Mouse (Mus musculus) embryo, embryonic 9.5 days (tissue): ENCODE measurements at regions not wholly inside any gene's neighbourhood (a gene's known extent, or its start where the extent isn't known, plus 50 kb on each side); places are given as distances from the start of the nearest gene placed in this dataset.

ENCODE experiments used
- DNase-seq: peaks from one replicate; pipeline ENCODE4 v3.0.0-alpha.2; 2017; ENCODE audit errors: extremely low spot score

DNA sequence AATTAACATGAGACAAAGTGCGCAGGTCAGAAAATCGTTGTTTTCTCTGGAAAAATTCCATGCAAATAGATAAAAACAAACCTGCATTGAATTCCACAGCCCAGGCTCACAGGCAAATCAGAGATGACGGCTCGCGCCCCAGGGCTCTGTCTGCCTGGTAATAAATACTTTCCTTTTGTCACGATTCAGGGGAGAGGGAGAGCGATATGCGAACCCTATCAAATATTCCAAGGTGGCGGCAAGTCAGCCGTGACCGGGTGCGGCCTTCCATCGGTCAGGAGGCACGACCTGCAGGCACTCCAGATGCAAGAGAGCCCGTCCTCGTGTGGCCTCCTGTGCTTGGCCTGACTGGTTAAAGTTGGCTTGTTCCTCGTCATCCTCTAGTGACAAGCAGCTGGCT, 94.5 kb upstream of the Gsc start:
- no peak for DNase-seq

DNA sequence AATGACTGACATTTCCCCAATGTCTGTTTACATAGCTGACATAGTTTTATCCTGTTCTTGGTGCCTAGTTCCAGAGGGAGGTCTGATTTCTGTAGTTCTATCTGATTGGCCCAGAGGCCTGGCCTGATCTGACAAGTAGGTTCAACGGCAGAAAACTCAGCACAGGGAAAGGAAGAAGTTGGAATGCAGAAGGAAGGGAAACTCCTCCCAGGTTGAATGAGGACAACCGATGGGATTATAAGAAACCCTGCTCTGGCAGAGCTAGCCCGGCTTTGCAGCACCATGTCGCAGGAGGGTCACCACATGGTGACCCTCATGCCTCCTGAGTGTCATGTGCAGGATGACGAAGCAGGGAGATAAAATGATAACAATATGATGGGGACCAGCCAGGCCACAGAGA, 89.8 kb upstream of the Gsc start:
- DNase-seq = no peak

DNA sequence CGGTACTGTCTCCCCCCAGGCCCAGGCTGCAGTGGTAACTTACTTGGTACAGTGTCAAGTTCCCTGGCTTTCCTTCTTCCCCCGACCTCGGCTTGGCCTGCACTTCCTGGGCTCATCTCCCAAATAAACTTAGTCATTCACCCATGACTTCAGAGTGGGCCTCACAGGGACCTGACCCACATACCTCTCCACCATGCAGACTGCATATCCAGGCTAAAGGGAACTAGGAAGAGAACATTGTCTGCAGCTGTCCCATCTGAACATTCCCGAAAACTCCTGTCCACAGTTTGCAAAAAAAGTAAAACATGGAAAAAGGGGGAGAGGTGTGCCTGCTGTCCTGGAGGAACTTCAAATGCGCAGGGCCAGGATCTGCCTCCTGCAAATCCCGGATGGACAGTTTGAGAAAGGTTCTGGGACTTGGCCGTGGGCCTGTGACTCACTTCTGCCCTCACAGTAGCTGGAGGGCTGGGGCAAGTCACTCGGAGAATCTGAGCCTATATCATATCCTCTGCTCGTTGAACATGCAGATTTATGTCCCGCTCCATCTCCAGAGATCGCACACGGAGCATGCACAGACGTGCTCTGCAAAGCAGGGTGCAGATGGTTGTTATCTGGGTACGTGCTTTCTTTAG, 87.9 kb upstream of the Gsc start:
- DNase-seq = no peak

DNA sequence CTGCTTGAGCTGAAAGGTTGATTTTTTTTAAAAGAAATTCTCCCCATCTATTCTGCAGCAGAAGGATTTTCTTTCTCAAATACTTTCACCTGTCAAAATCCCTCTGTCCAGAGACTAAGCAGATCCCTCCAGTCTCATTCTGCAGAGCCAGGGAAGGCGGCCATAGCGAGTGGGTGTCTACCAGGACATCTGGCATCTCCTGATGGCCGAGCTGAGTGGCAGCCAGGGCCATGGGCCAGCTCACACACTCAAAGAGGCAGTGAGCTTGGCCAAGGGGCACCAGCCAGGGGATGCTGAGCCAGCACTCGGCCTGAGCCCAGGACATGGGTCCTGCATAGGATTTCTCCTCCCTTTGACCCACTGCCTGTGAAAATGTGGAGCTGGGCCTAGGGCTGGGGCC, 84.6 kb upstream of the Gsc start:
- no peak for DNase-seq

DNA sequence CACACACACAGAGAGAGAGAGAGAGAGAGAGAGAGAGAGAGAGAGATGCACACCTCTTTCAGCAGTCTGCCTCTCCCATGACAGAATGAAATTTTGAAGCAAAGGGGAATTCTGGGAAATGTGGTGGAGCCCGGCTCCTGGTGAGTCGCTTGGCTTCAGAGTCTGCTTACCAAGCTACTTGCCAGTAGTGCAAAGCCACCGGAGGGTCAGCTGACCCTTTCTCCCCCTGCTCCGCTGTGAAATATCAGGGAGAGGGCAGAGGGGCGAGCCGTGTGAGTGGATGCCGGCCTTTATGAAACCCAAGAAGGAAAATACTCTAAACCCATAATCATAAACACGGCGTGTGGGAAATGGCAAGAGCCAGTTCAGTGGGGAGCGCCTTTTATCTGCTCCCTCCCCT, 84.2 kb upstream of the Gsc start:
- no peak for DNase-seq

DNA sequence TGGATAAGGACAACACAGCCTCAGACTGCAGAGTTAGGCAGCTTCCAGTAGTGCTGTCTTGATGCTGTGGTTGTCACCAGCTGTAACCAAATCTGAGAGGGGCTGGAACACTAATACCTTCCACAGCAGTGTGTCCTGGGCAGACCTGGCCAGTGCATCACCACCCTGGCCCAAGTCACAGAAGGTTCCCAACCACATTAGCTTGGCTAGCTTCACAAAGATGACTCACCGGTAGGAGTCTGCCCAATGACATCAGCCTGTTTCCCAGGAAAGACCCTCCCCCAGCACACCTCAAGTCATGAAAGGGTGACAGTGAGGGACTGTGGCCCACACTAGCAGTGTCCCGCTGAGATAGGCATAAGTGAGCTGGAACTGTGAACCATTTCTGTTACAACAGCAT, 75.5 kb upstream of the Gsc start:
- DNase-seq = no peak

DNA sequence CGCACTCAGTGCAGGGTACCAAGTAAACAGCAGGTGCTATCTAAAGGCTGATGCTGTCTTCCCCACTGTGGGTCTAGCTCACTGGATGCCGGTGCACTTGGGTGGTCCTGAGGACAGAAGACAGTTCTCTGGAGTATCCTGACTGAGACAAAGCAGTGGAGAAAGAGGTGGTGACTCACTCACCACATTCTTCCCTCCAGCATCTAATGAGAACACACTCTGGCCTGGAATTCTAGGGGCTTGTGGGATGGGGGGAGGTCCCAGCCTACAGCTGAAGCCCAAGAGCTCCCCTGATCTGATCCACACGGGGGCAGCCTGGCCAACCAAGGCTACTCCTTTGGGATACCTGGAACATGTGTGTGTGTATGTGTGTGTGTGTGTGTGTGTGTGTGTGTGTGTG, 74.4 kb upstream of the Gsc start:
- no peak for DNase-seq

DNA sequence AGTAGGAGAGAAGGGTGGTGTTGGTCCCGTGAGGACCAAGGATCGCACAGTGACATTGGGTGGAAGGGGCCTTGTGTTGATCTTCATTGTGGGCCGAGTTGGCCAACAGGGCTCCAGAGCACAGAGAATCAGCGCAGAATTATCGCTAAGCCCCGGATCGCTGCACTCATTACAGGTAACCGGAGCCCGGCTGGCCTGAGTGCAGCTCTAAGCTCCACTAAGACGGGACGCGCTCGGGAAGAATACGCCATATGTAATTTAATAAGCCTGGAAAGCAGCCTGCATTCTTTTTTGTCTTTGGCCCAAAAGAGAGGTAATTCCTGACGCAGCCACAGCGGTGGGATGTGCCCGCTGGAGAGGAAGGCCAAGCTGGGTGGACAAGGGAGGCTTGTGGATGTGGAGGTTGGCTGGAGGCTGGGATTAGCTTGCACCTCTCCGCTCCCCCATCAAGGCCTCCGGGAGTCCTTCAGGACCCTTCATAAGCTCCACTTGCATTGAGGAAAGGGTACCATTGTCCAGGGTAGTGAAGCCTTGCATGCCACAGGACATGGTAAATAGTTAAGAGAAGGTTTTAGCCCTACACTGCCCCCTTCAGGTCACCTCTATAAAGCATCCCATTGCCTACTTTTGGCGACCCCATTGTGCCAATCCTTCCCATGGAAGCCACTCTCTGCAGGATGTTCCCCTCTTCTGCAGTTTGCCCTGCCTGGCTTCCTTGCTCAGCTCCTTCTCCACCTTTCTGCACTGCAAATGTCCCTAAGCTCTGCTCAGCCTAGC, 73.1 kb upstream of the Gsc start:
- peak; percentile 12 for DNase-seq

DNA sequence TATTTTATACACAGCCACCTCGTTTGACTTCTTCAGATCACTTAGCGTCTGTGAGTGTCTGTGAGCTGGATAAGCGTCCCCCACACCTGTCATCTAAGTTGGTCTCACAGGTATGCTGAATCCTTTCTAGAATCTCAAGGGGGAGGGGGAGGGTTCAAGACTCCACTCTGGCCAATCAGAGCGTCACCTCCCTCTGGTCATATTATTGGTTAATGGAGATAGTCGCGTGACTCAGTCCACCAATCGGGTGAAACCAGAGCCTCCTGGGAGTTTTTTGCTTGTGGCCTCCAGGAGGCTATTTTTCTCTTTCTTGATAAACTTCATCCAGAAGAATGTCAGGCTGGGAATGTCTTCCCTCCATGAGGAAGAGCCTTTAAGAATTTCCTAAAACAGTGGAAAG, 66.8 kb upstream of the Gsc start:
- DNase-seq = no peak

DNA sequence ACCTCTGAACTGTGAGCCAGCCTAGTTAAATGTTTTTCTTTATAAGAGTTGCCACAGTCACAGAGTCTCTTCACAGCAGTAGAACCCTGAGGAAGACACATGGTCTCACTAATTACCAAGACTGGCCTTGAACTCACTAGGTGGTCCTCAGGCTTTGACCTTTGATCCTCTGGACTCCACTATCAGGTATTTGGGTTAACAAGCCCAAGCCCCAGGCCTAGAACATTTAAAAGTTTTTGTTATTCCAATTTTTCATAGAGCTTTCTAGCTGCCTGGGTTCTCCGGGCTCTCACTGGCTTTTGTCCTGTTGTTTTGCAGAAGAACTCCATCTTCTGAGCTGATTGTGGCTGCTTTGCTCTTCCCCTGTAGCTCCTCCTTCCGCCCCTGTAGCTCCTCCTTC, 65.3 kb upstream of the Gsc start:
- DNase-seq = no peak

DNA sequence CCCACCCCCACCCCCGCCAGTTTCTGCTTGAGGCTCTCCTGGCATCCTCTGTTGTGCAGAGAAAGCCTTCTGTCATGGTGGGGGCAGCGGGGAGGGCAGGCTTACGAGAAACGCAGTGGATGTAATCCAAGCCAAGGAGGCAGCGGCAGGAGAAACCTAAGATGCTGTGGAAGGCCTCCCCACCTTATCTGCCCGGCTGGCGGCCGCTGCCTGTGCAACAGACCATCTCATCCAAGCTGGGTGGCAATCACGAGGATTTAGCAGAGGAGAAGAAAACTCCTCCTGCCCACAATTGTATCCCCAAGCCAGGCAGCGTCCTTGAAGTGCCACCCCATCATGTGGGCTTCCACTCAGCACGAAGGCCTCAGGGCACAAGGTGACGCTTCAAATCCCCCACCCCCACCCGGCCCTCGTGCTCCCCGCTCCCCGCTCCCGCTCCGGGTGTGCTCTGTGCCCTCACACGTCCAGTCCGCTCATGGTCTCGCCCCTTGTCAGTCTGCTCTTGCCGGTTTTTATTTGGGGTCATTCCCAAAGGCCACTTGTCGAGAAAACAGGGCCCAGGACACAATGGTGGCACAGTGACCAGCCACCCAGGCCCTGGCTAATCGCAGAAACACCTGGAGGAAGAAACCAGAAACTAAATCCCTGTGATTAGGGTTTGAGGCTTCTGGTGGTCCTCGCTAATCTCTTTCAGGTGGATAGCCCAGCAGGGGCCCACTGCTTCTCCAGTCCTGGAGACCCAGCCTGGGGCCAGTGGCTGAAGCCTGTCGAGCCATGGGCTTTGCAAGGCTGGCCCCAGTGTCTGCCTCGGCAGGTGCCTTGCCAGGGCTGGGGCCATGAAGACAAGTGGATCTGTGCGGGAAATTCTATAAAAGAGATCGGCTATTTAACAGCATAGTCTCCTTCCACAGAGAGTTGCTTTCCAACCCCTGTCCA, 58.6 kb upstream of the Gsc start:
- peak; percentile 24 for DNase-seq

DNA sequence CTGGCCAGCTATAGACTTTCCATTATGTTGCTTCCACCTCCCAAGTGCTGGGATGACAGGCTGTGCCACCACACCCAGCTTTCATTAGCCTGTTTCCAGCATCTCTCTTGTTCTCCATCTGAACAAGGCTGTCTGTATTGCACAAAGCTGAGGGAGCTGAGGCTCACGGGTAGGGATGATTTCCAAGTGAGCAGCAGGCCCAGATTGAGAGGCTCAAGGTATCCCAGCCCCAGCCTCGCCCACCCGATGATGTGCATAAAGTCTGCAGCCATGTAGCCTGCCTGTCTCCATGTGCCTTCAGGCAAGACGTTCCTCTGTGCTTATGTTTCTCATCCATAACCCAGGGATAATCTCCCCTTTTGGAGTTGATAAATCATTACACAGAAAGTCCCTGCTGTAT, 57.5 kb upstream of the Gsc start:
- DNase-seq = no peak
